Mouse (Mus musculus) bone marrow, adult 2 months (tissue): ENCODE results near the gene Gkn1. TPM values are rescaled to one million over a fixed set of nuclear protein-coding genes. Genes with fewer than 3 reads are reported as not detected.

ENCODE experiments used
- H3K27ac ChIP-seq: fragments of 200-500 bp; 2 replicates; pipeline ENCODE4 v1.5.1; 2012; ENCODE audit warnings: low read depth, mild to moderate bottlenecking, control low read depth, inconsistent platforms, low read length; ENCODE audit not compliant: control insufficient read depth, poor library complexity, insufficient read depth
- H3K4me1 ChIP-seq: fragments of 200-500 bp; 2 replicates; pipeline ENCODE4 v1.6.1; 2011; ENCODE audit warnings: low read length; ENCODE audit not compliant: control insufficient read depth, insufficient read depth
- H3K4me3 ChIP-seq: fragments of 200-500 bp; replicated peaks from 2 replicates; pipeline ENCODE3; 2011; ENCODE audit warnings: mild to moderate bottlenecking, low read depth, low read length, control low read depth; ENCODE audit not compliant: control insufficient read depth
- CTCF ChIP-seq: fragments of 200-500 bp; IDR thresholded peaks from 2 replicates; pipeline ENCODE4 v1.5.1; 2011; ENCODE audit warnings: low read length, control low read depth; ENCODE audit not compliant: control insufficient read depth, insufficient read depth
- POLR2A ChIP-seq: fragments of 200-500 bp; IDR thresholded peaks from 2 replicates; pipeline ENCODE4 v1.6.1; 2011; ENCODE audit warnings: low read depth, mild to moderate bottlenecking, control low read depth, low read length, borderline replicate concordance; ENCODE audit not compliant: control insufficient read depth
- WGBS: fragments of 180-500 bp; shearing (Covaris S2); methylation state at CpG from one replicate; pipeline ENCODE4 v1.1.7; 2018; 5-methylcytosine and 5-hydroxymethylcytosine counted together
- polyA plus RNA-seq: library from polyadenylated mRNA; stranded (reverse); fragments of >200 nt; gene quantifications from 2 replicates; pipeline ENCODE4 v1.2.4, GENCODE M21; 2011; ENCODE audit warnings: low replicate concordance; ENCODE audit not compliant: missing spikeins, insufficient read depth, insufficient read length

Gkn1 gene
- polyA plus RNA-seq, 1 experiment: not detected

GRCm38 (mm10) chr6:87386203-87386602, 35.5 kb upstream of the Gkn1 start:
- no peak for TF ChIP-seq POLR2A
- TF ChIP-seq CTCF: peak; percentile 46; the same call in 1 of the 2 replicates
- WGBS: 23% methylated on average over 7 of the region's 7 CpGs
- H3K4me3 ChIP-seq: no peak overlapping the region
- no peak overlapping the region for H3K27ac ChIP-seq
- no peaks in the 10 kb centered on the region for H3K4me1 ChIP-seq

- Histone ChIP-seq H3K4me1 (no peaks in the 10 kb centered on the region), H3K27ac (no peak overlapping the region), H3K4me3 (no peak overlapping the region)
- 57% methylated on average over 6 of the region's 6 CpGs for WGBS
- TF ChIP-seq POLR2A (no peak), CTCF (no peak)
Observed at GRCm38 (mm10) chr6:87384761-87385160, 34.0 kb upstream of the Gkn1 start.

GRCm38 (mm10) chr6:87383926-87384691, 33.4 kb upstream of the Gkn1 start:
- WGBS: 16% methylated on average over 24 of the region's 24 CpGs
- H3K4me3 ChIP-seq: no peak overlapping the region
- TF ChIP-seq POLR2A (no peak), CTCF (peak; percentile 13; the same call in 1 of the 2 replicates)
- H3K27ac ChIP-seq: no peak overlapping the region
- no peaks in the 10 kb centered on the region for H3K4me1 ChIP-seq

- Histone ChIP-seq H3K4me3 (no peak within 1 kb of the TSS), H3K27ac (no peak within 1 kb of the TSS), H3K4me1 (no peaks in the 10 kb centered on the region)
- WGBS: 85% methylated on average over 9 of the region's 9 CpGs
- TF ChIP-seq POLR2A: no peak
- no peak for TF ChIP-seq CTCF
Observed at GRCm38 (mm10) chr6:87373057-87373456, 22.3 kb upstream of the Gkn1 start, which contains the start of gene Gkn2. Gene Gkn2 (plus strand): TSS chr6:87373357.

GRCm38 (mm10) chr6:87369223-87369622, 18.5 kb upstream of the Gkn1 start:
- H3K4me1 ChIP-seq: no peaks in the 10 kb centered on the region
- no peak for TF ChIP-seq POLR2A
- no peak for TF ChIP-seq CTCF
- no peak overlapping the region for H3K27ac ChIP-seq
- H3K4me3 ChIP-seq: no peak overlapping the region
- WGBS: 84% methylated on average over 5 of the region's 5 CpGs

GRCm38 (mm10) chr6:87354441-87354840, 3.7 kb upstream of the Gkn1 start:
- H3K4me1 ChIP-seq: no peaks in the 10 kb centered on the region
- WGBS: 78% methylated on average over 5 of the region's 5 CpGs
- H3K4me3 ChIP-seq: no peak overlapping the region
- no peak for TF ChIP-seq CTCF
- TF ChIP-seq POLR2A: no peak
- H3K27ac ChIP-seq: no peak overlapping the region

GRCm38 (mm10) chr6:87335935-87336295, 14.8 kb downstream of the Gkn1 start:
- Histone ChIP-seq H3K4me3 (no peak overlapping the region), H3K4me1 (no peaks in the 10 kb centered on the region; the same call in 1 of the 2 replicates), H3K27ac (no peak overlapping the region)
- TF ChIP-seq POLR2A (no peak), CTCF (no peak)
- 28% methylated on average over 6 of the region's 6 CpGs for WGBS

GRCm38 (mm10) chr6:87335091-87335934, 15.4 kb downstream of the Gkn1 start, which contains the start of gene Antxr1:
Gene Antxr1 (minus strand): TSS chr6:87335821.
- no peak for TF ChIP-seq POLR2A
- TF ChIP-seq CTCF: no peak
- Histone ChIP-seq H3K4me3 (no peak within 1 kb of the TSS), H3K27ac (no peak within 1 kb of the TSS; the same call in 1 of the 2 replicates), H3K4me1 (no peaks in the 10 kb centered on the region; the same call in 1 of the 2 replicates)
- WGBS: 2% methylated on average over 54 of the region's 54 CpGs
